Mouse (Mus musculus) hindbrain, embryonic 12.5 days (tissue): ENCODE results near the gene Pafah1b3. TPM values are rescaled to one million over a fixed set of nuclear protein-coding genes. Genes with fewer than 3 reads are reported as not detected.

Experiments
- ATAC-seq: fragments of 200-750 bp; cut with Nextera tagmentation; 2 replicates; pipeline ENCODE4 v1.8.0; 2017; ENCODE audit warnings: moderate TSS enrichment; ENCODE audit not compliant: low FRiP score
- H3K27ac ChIP-seq: fragments of 300-500 bp; sonication (generic); 2 replicates; pipeline ENCODE4 v1.5.1; 2016; ENCODE audit warnings: mild to moderate bottlenecking
- H3K27me3 ChIP-seq: fragments of 300-500 bp; sonication (generic); 2 replicates; pipeline ENCODE4 v1.6.1; 2016; ENCODE audit warnings: mild to moderate bottlenecking
- H3K36me3 ChIP-seq: fragments of 300-500 bp; sonication (generic); 2 replicates; pipeline ENCODE4 v1.6.1; 2016; ENCODE audit warnings: mild to moderate bottlenecking
- H3K4me1 ChIP-seq: fragments of 300-500 bp; sonication (generic); 2 replicates; pipeline ENCODE4 v1.6.1; 2016
- H3K4me2 ChIP-seq: fragments of 300-500 bp; sonication (generic); replicated peaks from 2 replicates; pipeline ENCODE4 v1.6.1; 2016; ENCODE audit warnings: mild to moderate bottlenecking
- H3K4me3 ChIP-seq: fragments of 300-500 bp; sonication (generic); 2 replicates; pipeline ENCODE4 v1.5.1; 2016; ENCODE audit warnings: mild to moderate bottlenecking
- H3K9ac ChIP-seq: fragments of 300-500 bp; sonication (generic); 2 replicates; pipeline ENCODE4 v1.6.1; 2016; ENCODE audit warnings: mild to moderate bottlenecking, moderate library complexity
- H3K9me3 ChIP-seq: fragments of 300-500 bp; sonication (generic); replicated peaks from 2 replicates; pipeline ENCODE4 v1.6.1; 2016; ENCODE audit warnings: mild to moderate bottlenecking
- WGBS: fragments of 180-500 bp; shearing (Covaris S2); methylation state at CpG from one replicate; pipeline ENCODE4 v1.1.7; 2016; 5-methylcytosine and 5-hydroxymethylcytosine counted together
- polyA plus RNA-seq: library from polyadenylated mRNA; unstranded; fragments of >200 nt; fragmentation: Nextera tagmentation; extraction: Ambion mirVana; gene quantifications from 2 replicates; pipeline ENCODE4 v1.2.1, GENCODE M21; 2016

Pafah1b3 gene
- polyA plus RNA-seq, 1 experiment from 2014 or later: 405 TPM

DNA sequence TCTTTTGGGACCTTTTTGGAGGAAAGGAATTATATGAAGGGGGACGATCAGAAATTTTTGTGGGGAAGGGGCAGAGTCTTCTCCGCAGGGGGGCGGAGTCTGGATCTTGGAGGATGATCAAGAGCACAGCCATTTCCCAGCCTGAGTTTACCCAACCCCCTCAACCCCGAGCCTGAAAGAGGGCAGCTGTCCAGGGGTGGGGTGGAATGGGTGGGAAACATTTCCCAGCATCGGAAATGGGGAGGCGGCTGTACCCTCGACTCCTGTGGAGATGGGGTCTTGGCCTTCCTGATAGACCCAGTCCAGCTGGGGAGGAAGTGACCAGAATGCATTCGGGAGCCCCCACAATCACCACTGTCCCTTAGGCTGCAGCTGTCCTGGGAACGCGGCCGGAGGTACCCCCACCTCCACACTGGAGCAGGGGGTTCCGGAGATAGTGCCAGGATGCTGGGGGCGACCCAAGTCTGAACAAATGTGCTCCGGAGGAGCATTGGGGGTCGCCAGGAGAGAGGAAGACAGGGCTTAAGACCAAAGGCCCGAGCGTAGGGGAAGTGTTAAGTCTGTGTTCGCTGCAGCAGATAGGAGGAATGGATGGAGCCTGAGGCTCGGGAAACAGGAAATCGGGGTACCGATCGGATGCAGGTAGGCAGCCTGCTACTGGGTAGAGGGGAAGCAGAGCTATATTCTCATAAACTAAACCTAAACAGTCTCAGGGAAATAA, 46.6 kb downstream of the Pafah1b3 start:
- peak overlapping the region; percentile 98 for H3K4me2 ChIP-seq
- peaks cover 43% of the 10 kb centered on the region for H3K4me1 ChIP-seq
- H3K27ac ChIP-seq: peak overlapping the region; percentile 91
- peak overlapping the region; percentile 87 for H3K9ac ChIP-seq
- no peaks in the 10 kb centered on the region for H3K36me3 ChIP-seq
- peak overlapping the region; percentile 82 for H3K4me3 ChIP-seq
- ATAC-seq: peak; percentile 21; the same call in 1 of the 2 replicates
- WGBS: 3% methylated on average over 22 of the region's 22 CpGs
- H3K9me3 ChIP-seq: no peaks in the 10 kb centered on the region
- H3K27me3 ChIP-seq: no peaks in the 10 kb centered on the region

DNA sequence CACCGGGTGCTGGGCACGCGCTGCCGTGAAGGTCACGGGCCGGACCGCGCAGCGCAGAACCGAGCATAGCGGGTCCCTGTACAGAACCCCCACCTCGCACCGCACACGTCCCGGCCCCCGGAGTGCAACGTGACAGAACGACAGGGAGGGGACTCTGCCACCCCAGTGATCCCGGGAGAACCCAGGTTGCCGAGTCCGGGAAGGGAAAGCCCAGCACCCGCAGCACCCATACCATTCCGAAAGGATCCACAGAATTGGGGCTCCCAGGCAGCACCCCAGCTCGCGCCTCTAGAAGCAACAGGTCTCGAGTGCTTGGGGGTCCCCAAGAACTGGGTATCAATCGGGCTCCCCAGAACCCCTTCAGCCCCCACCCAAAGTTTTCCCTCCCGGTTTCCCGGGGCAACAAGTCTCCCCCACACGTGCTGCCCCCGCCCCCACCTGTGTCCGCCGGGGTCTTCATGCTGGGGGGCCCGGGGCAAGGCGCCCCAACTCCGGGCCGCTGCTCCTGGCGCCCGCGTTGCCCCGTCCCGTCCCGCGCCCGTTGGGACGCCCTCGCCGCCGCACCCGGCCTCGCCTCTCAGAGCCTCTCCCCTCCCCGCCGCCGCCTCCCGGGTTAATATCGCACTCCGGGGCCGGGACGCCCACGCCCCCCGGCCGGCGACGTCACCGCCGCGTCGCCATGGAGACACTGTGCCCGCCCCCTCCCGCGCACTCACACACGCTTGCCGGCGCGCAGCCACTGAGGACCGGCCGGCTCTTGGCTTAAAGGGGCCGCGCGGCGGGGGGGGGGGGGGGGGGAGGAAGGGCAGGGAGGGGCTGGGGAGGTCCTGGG, 47.4 kb downstream of the Pafah1b3 start, which contains the start of gene Erf:
TSS of gene Erf (minus strand) at position 621 of the 832 bp plus-strand sequence.
- peak within 1 kb of the TSS; percentile 82 for H3K4me3 ChIP-seq
- H3K27me3 ChIP-seq: no peaks in the 10 kb centered on the region
- peak within 1 kb of the TSS; percentile 98 for H3K4me2 ChIP-seq
- H3K4me1 ChIP-seq: peaks cover 48% of the 10 kb centered on the region
- H3K27ac ChIP-seq: peak within 1 kb of the TSS; percentile 91
- no peaks in the 10 kb centered on the region for H3K9me3 ChIP-seq
- peak; percentile 76 for ATAC-seq
- H3K36me3 ChIP-seq: no peaks in the 10 kb centered on the region
- peak within 1 kb of the TSS; percentile 87 for H3K9ac ChIP-seq
- WGBS: under 1% methylated on average over 63 of the region's 81 CpGs

DNA sequence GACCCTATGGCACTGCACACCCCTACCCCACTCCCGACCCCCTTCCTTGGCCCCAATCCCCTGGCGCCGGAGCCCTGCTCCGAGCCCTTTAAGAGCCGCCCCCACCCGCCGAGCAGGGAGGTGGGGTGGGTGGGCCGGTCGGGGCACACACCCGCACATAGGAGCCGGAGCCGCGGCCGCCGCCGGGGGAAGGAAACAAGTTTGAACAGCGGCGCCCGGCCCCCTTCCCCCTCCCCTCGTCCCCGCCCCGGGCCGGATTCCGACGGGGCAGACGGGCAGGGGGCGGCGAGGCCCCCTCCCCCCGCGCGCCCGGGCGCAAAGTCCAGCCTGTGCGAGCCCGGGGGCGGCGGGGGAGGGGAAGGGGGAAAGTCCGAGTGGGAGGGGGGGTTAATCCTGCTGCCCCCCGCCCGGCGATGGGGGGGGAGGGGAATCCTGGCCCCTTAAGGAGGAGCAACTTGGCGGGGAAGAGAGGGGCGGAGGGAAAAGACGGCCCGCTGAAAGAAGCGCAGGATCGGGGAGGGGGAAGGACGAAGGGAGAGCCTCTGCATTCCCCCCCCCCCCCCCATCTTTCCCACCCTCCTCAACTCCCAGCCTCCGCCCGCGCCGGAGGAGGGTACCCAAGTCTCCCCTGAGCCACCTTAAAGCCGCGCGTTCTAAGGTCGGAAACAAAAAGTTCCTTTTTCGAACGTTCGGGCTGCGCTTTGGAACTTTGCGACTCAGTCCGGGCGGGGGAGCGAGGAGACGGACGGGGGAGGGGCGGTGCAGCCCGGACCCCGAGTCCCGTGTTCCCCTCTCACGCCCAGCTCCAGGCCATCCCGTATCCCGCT, 48.3 kb downstream of the Pafah1b3 start:
- H3K27me3 ChIP-seq: no peaks in the 10 kb centered on the region
- under 1% methylated on average over 50 of the region's 73 CpGs for whole genome bisulfite sequencing
- H3K4me3 ChIP-seq: peak overlapping the region; percentile 82
- ATAC-seq: peak; percentile 51
- peaks cover 8% of the 10 kb centered on the region for H3K36me3 ChIP-seq
- peak overlapping the region; percentile 98 for H3K4me2 ChIP-seq
- no peaks in the 10 kb centered on the region for H3K9me3 ChIP-seq
- H3K27ac ChIP-seq: peak overlapping the region; percentile 91
- H3K4me1 ChIP-seq: peaks cover 48% of the 10 kb centered on the region
- peak overlapping the region; percentile 87 for H3K9ac ChIP-seq

DNA sequence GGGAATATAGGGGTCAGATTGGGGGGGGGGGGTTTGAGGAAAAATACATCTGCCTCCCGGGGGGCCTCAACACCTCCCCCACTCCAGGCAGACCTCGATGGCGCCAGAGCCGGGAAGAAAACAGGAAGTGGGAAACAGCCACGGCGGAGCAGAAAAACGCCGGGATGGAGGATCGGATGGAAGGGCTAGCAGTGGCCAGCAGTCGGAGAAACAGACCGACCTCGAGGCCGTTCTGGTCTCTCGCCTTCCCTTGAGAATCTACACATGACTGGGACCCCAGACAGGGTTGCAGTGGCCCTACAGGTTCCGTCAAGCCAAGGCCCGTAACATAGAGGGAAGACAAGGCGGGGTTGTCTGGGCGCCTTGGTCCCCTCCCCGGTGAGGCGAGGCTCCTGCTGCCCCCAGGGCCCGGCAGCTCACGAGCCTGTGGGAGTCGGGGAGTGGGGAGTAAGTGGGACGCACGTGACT, 48.9 kb downstream of the Pafah1b3 start:
- ATAC-seq: no peak; the same call in none of the 2 replicates
- Histone ChIP-seq H3K4me2 (peak overlapping the region; percentile 98), H3K36me3 (peaks cover 12% of the 10 kb centered on the region), H3K27ac (peak overlapping the region; percentile 91), H3K9me3 (no peaks in the 10 kb centered on the region), H3K4me1 (peaks cover 48% of the 10 kb centered on the region), H3K4me3 (peak overlapping the region; percentile 82), H3K9ac (peak overlapping the region; percentile 87), H3K27me3 (no peaks in the 10 kb centered on the region)
- WGBS: under 1% methylated on average over 25 of the region's 25 CpGs

DNA sequence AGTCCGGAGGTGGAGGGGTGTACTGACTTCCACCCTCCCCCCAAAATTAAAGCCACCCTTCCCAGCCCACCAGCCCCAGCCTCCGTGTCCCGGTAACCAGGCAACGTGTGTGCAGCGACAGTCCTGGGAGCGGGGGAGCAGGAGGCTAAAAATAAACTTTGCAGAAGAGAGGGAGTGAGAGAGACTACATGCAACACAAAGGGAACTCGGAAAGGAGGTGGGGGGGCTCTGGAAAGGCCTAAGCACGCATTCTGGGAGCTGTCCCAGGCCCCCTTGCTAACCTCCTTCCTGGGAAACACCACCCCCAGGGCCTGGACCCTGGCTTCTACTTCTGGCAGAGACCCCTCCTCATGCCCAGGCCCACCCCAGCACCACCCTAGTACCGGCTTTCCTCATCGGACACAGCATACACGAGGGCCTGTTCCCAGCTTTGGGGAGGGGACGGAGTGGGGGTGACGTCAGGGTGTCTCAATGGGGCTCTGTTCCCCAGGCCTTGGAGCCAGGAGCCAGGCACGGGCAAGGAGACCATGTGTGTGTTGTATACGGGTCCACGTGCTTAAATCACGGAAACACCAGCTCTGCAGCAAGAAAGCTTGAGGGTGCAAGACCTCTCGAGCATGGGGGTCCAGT, 49.7 kb downstream of the Pafah1b3 start:
- peaks cover 15% of the 10 kb centered on the region for H3K36me3 ChIP-seq
- ATAC-seq: peak; percentile 31
- H3K4me3 ChIP-seq: peak overlapping the region; percentile 82
- no peaks in the 10 kb centered on the region for H3K27me3 ChIP-seq
- WGBS: 0% methylated on average over 18 of the region's 18 CpGs
- no peaks in the 10 kb centered on the region for H3K9me3 ChIP-seq
- peak overlapping the region; percentile 87 for H3K9ac ChIP-seq
- H3K4me2 ChIP-seq: peak overlapping the region; percentile 98
- H3K4me1 ChIP-seq: peaks cover 48% of the 10 kb centered on the region
- H3K27ac ChIP-seq: peak overlapping the region; percentile 91

DNA sequence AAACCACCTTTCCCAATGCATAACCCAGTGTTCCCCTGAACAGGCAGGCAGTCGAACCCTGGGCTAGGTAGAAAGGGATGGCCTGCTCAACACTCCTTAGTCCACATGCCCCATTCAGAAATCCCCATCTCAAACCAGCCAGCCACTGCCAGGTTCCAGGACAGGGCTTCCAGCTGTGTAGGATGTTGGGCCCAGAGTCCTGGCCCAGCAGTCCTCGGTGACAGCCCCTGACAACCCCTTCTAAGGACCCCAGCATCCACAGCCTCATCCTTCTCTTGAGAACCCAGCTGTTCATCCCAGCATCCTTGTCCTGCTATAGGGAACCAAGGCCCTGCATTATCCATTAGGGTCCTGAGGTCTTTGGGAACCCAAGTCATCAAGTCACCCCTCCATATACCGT, 50.3 kb downstream of the Pafah1b3 start:
- peak overlapping the region; percentile 98 for H3K4me2 ChIP-seq
- H3K36me3 ChIP-seq: peaks cover 15% of the 10 kb centered on the region
- no peak for ATAC-seq
- peak overlapping the region; percentile 87 for H3K9ac ChIP-seq
- peak overlapping the region; percentile 82 for H3K4me3 ChIP-seq
- H3K4me1 ChIP-seq: peaks cover 48% of the 10 kb centered on the region
- no peaks in the 10 kb centered on the region for H3K9me3 ChIP-seq
- 23% methylated on average over 3 of the region's 3 CpGs for WGBS
- peak overlapping the region; percentile 91 for H3K27ac ChIP-seq
- no peaks in the 10 kb centered on the region for H3K27me3 ChIP-seq

DNA sequence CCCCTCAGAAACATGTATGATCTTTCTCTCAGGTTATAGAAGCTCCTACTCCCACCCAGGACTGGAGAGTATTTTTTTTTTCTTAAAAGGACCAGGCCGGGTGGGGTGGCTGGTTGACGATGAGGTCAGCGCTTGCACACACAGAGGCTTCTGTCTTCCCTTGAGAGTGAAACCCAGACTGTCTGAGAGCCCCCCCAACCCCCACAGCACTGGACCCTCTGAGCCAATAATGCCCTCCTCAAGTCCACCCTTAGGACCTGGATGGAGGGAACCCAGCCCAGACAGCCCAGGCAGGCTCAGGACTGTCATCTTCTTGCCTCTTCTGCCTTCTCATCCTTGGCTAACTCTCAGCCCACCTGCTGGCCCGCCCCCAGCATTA, 51.0 kb downstream of the Pafah1b3 start:
- 56% methylated on average over 4 of the region's 4 CpGs for WGBS
- Histone ChIP-seq H3K27ac (peak overlapping the region; percentile 91), H3K4me1 (peaks cover 43% of the 10 kb centered on the region), H3K36me3 (peaks cover 15% of the 10 kb centered on the region), H3K9ac (peak overlapping the region; percentile 87), H3K4me2 (peak overlapping the region; percentile 98), H3K4me3 (peak overlapping the region; percentile 18), H3K9me3 (no peaks in the 10 kb centered on the region), H3K27me3 (no peaks in the 10 kb centered on the region)
- no peak for ATAC-seq

DNA sequence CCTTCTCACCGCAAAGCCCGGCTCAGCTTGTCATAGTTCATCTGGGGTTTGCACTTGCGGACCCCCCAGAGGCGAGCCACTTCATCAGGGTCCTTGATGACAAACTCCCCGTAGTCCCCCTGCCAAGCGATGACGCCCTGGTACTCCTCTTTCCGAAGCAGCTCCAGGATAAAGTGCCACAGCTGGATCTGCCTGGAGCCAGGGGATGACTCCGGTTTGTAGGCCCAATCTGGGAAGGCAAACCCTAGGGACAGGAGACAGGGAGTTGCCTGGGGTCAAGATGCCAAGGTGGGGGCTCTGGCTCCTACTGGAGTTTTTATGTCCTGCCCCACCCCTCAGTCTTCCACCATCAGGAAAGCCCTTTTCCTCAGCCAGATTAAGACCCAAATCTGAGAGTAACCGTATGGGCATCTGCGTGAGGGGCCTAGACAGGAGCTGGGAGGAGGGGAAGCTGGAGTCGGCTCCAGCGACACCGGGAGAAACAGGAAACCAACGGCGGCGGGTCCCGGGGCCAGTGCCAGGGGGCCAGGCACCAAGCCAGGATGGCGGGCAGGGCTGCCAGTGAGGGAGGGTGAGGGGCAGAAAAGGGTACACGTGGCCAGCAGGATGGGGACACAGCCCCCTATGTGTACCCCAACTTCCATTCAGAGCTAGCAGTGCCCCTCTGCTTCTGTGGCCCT, 51.6 kb downstream of the Pafah1b3 start:
- 66% methylated on average over 20 of the region's 20 CpGs for WGBS
- H3K36me3 ChIP-seq: peaks cover 15% of the 10 kb centered on the region
- peak overlapping the region; percentile 98 for H3K4me2 ChIP-seq
- peaks cover 38% of the 10 kb centered on the region for H3K4me1 ChIP-seq
- H3K27me3 ChIP-seq: no peaks in the 10 kb centered on the region
- ATAC-seq: no peak
- peak overlapping the region; percentile 87; the same call in 1 of the 2 replicates for H3K9ac ChIP-seq
- no peaks in the 10 kb centered on the region for H3K9me3 ChIP-seq
- H3K27ac ChIP-seq: peak overlapping the region; percentile 91
- peak overlapping the region; percentile 18 for H3K4me3 ChIP-seq

Other genes with a start within 250 kb of the Pafah1b3 start
- gene Grik5, start 225.6 kb downstream of the Pafah1b3 start, polyA plus RNA-seq: 16.5 and 17.1 TPM in 2 replicates
- 39.8 and 40.8 TPM in 2 replicates for gene Zfp574, start 225.4 kb downstream of the Pafah1b3 start, polyA plus RNA-seq
- gene Pou2f2, start 118.3 kb downstream of the Pafah1b3 start, polyA plus RNA-seq: 38.6 and 40.3 TPM in 2 replicates
- gene Dedd2, start 77.4 kb downstream of the Pafah1b3 start, polyA plus RNA-seq: 11.9 and 13.9 TPM in 2 replicates
- 2.3 and 2.9 TPM in 2 replicates for gene Zfp526, start 76.6 kb downstream of the Pafah1b3 start, polyA plus RNA-seq
- gene Gsk3a, start 60.1 kb downstream of the Pafah1b3 start, polyA plus RNA-seq: 17.2 and 19.6 TPM in 2 replicates
- 10.4 and 13.6 TPM in 2 replicates for gene Erf, start 47.2 kb downstream of the Pafah1b3 start, polyA plus RNA-seq
- gene Cic, start 30.3 kb downstream of the Pafah1b3 start, polyA plus RNA-seq: 41.1 and 42.4 TPM in 2 replicates
- 0.87 and 1.1 TPM in 2 replicates for gene Prr19, start 3.4 kb upstream of the Pafah1b3 start, polyA plus RNA-seq
- gene Tmem145, start 8.1 kb upstream of the Pafah1b3 start, polyA plus RNA-seq: 24.3 and 25.9 TPM in 2 replicates
- gene Megf8, start 19.2 kb upstream of the Pafah1b3 start, polyA plus RNA-seq: 20.9 and 23.0 TPM in 2 replicates
- not detected in 2 replicates for gene Cnfn, start 71.7 kb upstream of the Pafah1b3 start, polyA plus RNA-seq
- 7.8 and 9.4 TPM in 2 replicates for gene Lipe, start 100.7 kb upstream of the Pafah1b3 start, polyA plus RNA-seq
- 0.30 and 0.43 TPM in 2 replicates for gene Cxcl17, start 114.9 kb upstream of the Pafah1b3 start, polyA plus RNA-seq
- 0.81 and 1.8 TPM in 2 replicates for gene Ceacam1, start 179.6 kb upstream of the Pafah1b3 start, polyA plus RNA-seq
- gene Ceacam2, start 241.9 kb upstream of the Pafah1b3 start, polyA plus RNA-seq: not detected in 2 replicates